Mouse (Mus musculus) kidney, adult 18-20 months (tissue): Measurements from ENCODE around the gene Ttyh3.

Experiments
- DNase-seq: peaks from one replicate; pipeline ENCODE4 v3.0.0; 2021

Ttyh3 gene

DNA sequence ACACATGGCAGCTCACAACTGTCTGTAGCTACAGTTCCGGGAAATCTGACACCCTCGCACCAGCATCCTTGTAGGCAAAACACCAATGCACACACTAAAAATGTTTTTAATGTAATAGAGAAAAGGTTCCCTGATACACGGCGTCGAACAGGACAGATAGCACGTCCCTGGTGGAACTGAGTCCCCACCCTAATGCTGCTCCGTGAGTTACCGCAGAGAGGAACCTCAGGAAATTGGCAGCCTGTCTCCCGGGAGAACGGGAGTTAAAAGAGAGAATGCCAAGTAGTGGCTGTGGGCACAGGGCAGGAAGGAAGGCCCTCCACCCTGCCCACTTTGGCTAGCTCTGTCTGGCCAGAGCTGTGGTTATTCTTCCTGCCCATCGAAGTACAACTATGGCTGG is 2.4 kb upstream of the Ttyh3 start:
- DNase-seq: no peak

DNA sequence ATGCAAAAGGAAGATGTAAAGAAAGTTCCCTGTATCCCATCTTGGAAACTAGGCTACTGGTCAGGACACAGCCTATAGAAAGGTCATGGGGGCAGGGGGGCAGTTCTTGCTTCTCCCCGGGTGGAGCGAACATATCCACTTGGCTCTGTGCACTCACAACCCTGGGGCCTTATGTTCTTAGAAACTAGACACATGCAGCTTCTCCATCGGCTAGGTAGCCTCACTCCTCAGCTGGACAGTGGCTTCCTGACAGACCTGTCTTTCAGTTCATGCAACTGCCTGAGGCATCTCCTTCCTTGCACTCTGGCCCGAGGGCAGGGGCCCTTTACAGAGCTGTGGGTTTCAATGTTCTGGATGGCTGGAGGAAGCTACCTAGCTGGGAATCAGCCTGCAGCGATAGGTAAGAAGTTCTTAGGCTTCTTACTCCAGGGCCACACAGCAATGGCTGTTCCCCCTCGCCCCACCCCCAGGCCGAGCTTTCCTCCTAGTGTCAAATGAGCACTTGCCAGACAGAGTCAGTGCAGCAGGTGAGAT is 1.1 kb upstream of the Ttyh3 start:
- DNase-seq: no peak

DNA sequence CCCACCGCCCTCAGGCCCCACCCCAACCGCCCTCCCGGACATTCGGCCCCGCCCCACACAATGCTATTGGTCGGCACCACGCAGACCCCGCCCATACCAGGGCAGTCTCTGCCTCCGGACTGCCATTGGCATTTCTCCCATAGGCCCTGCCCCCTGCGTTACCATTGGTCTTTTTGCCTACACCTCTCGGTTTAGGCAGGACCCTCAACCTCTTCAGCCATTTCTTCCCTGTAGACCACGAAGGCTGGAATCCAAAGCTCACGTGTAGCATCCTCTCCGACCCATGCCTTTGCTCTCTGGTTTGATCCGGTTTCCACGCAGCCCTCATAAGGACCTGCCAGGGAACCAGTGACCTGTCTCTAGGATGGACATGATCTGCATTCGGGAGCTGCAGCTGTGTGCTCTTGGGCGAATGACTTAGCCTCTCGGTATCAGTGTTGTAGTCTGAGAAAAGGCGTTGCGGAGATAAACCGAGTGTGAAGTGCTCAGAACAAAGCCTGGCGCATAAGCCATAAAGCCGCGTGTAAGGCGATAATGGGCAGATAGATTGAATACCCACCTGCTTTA is 353 bp upstream of the Ttyh3 start:
- DNase-seq: peak; percentile 95

DNA sequence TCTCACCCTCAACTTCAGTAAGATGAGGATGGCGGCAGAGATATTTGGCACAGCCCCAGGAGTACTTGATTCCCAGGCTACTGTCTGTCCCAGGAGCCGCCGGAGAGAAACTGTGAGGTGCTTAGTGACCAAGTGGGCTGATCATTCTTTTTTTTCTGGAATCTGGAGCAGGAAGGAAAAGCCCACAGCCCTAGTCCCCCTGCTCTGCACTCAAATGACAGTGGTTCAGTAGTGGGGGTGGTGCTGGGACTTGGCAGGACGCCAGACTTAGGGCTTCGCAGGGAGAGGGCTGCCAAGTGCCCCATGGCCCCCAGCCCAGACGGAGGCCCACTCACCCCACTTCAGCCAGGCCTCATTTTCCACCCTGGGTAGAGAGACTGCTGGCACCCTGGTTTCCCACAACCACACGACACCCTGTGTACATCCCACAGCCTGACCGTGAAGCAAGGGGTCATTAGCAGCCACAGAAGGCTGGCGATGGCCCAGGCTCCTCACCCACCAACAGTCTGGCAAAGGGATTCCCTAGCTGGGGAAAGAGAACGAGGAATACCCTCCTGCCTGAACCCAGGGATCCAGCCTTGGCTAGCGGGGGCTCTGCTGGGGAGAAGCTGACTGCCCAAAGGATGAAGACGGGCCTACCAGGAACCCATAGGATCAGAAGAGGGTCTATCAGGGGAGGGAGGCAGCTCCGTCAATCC is 861 bp downstream of the Ttyh3 start:
- peak; percentile 51 for DNase-seq

DNA sequence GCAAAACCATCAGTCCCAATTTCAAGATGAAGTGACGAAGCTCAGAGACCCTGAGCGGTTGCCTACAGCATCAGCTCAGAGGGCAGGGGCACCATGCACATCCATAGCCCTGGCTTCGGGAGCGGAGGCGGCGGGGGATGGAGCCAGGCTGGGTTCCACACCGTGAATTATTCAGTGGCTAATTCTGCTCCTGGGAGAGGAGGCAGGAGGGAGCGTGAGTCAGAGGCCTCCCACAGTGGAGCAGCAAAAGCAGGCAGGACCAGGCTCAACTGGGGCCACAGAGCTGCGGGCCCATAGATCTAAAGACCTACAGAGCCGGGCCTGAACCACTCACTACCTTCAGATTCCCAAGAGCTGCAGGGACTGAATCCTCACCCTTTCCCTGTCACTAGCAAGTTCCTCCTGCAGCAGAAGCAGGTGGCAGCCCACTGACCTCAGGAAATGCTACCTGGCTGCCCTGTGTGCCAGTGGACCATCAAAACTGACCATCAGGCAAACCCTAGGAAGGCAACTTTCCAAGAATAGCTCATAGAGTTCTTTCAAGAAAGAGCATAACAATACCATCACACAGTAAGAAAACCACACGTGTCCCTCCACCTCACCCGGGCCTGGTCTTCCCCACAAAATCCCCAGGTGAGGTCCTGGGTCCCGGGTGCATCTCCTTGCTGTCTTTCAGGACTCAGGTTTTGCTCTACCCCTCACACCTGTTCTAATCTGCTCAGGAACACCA is 1.6 kb downstream of the Ttyh3 start:
- no peak for DNase-seq

DNA sequence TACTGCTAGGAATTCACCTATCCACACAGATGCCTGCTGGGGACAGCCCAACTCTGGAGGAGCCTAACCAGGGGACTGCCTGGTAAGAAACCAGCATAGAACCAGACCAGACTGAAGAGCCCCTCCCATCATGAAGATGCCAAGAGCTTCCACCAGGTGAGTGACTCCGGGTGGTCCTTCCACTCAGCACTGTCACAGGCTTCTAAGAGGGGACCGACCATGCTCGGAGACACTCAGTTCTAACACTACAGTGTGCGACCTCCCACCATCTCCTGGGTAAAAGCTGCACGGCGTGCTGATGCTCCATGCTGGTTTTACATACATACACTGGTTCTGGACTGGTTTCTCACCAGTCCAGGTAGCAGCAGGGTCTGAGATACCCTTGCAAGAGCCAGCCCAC is 2.7 kb downstream of the Ttyh3 start:
- no peak for DNase-seq

DNA sequence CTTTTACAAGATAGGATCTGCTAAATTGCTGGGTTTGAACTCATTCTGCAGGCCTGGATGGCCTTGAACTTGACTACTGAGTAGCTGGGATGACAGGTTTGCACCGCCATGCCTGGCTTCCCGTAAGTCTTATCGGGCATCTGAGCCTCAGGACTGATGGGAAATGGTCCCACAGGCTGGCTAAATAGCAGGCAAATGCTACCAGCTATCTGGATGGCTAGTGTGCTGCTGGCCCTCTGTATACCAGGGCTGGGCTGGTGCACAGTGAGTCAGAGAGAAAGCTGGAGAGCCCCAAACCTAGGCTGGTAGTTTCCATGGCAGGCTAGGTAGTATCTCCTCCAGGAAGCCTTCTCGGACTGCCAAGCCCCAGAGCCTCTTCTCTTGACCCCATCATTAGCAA is 3.4 kb downstream of the Ttyh3 start:
- no peak for DNase-seq

DNA sequence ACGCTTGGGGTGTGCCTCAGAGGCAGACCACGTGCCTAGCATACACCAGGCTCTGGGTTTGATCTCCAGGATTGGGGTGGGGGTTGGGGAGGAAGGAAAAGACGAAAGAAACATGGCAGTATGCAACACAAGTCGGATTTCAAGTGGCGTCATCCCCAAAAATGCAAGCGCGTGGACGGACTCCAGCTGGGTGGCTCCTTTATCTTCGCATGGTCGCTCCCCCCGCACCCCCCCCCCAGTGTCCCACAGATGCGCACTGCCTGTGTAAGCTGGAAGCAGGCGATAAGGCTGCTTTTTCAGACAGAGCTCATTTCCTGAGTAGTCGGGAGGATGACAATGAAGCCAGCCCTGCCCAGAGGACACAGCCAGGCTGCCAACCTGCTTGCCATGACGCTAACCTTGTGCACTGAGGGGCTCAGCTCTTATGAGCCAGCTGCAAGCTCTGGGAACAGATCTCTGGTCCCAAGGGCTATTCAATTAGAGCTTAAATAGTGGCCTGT is 4.1 kb downstream of the Ttyh3 start:
- peak; percentile 29 for DNase-seq

DNA sequence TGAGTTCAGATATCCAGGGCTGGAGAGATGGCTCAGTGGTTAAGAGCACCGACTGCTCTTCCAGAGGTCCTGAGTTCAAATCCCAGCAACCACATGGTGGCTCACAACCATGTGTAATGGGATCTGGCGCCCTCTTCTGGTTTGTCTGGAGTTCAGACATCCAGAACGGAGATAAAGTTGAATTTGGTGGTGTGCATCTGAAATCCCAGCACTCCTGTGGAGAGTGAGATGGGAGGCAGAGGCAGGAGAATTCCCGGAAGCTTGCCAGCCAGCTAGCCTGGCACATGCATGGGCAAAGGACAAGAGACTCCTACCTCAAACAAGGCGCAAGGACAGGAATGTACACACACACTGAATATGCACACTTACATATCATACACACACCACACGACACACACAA is 4.6 kb downstream of the Ttyh3 start:
- DNase-seq: no peak

DNA sequence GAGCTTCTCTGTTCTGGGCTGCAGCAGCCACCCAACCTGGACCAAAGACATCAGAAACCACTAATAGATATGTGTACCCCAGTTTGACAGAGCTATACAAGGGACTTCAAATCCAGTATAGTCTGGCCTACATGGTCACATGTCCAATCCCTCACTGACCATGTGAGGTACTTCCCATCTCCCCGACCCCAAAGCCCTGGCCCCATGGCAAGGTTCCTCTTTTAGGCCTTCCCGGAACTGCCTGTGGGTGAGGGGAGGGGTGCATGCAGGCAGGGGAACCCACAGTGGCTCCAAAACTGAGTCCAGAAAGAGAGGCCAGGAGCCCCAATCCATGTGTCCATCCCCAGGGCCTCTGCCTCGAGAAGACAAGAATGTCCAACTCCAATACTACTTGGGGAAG is 6.8 kb downstream of the Ttyh3 start:
- DNase-seq: no peak

DNA sequence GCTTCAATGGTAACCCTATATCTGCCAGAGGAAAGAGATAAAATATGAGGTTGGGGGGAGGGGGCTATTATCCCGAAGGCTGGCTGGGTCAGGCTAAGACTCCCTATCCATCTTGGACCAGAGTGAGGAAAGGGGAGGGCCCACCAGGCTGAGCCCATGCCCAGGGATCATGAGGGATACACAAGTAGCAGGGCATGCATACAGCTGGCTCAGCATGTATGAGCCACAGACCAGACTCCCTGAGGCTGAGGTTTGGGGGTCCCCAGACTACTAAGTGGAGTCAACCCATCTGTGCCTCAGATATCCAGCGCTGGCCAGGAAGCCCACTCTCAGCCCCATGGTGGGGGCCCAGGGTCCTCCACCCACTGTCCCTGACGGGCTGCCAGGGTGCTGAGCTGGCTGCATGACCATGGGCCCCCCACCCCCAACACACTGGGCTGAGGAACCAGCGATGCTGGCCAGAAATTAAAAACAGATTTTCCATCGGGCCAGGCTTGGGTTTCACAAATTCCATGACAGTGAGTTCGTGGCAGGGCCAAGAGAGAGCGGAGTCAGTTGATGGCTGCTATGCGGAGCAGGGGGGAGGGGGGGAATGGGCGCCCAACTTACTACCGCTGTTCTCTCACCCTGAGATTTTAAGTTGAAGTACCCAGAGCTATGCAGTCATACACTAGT is 7.4 kb downstream of the Ttyh3 start:
- no peak for DNase-seq

DNA sequence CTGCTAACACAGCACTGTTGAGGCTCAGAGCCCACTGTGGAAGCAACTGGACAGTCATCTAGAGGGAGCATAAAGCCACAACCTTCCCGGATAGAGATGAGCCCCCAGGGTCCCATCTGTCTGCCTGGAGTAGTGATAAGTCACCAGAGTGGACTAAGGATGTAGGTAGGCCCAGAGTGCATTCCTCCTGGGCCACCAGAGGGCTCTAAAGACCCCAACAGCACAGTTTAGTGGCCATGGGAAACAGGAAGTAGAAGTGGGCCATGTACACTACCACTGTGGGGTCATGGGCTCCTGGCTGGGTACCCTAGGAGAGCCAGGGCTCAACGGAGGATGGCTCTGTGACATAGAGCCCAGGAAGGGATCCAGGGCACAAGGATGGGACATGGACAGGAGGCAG is 8.0 kb downstream of the Ttyh3 start:
- no peak for DNase-seq

DNA sequence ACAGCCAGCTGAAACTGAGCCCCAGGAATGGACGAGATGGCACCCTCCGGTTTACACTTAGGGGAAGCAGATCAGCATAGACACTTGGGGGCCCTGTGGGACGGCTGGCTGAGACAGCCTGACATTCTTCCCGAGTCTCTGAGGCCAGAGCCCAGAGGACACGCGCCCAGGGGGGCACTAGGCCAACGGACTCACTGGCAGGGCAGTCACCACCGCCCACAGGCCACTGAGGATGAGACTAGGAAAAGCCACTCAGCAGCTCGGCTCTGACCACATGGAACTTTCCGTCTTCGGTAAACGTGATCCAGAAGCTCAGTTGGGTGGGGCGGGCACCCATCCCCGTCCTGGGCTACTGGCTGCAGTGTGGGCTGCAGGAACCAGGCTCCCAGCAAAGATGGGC is 9.0 kb downstream of the Ttyh3 start:
- DNase-seq: no peak

DNA sequence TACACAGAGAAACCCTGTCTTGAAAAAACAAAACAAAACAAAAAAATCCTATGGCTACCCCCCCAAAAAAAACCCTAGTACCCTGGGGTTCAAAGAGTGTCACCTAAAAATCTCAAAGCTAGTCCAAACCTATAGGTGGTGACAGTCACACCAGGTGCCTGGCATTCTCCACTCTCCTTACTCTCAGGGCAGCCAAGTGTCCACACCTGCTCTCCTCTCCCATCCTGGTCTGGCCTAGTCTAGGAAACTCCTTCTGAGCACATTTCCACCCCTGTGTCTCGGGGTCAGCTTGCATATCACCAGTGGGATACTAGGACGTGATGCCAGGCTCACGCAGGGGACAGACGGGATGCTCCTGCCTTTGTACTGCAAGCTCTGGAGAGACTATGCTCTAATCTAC is 9.5 kb downstream of the Ttyh3 start:
- DNase-seq: no peak

DNA sequence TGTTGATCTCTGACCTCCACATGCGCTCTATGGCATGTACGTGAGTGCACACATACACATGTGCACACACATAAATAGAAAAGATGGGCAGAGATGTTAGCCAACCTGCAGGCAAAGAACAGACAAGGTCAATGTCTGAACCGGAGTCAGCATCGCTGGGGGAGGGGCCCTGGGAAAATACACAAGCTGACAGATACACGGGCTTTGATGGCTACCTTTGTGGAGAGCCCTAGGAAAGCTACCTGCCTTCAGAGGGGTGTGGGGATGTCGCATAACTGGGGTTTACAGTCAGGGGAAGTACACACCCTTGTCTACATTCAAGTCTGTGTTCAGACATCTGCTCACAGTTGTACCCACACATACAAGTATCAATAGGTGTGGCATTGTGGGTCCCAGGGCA is 10.3 kb downstream of the Ttyh3 start:
- no peak for DNase-seq

DNA sequence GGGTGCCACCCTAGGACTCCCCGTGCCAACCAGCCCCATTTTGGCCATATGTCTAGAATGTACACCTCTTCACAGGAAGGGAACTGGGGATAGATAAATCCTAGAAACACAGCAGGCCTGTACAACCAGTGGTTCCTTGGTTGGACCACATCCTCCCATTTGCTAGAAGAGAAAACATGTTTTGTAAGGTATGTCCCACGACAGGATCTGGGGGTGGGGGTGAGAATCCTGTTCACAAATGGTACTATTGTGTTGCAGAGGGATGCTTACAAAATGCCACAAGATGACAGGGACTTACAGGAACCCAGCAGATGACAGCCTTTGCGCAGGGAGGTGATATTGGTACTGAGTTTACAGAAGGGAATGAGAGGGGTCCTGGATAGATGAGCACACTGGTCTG is 10.8 kb downstream of the Ttyh3 start:
- DNase-seq: no peak

DNA sequence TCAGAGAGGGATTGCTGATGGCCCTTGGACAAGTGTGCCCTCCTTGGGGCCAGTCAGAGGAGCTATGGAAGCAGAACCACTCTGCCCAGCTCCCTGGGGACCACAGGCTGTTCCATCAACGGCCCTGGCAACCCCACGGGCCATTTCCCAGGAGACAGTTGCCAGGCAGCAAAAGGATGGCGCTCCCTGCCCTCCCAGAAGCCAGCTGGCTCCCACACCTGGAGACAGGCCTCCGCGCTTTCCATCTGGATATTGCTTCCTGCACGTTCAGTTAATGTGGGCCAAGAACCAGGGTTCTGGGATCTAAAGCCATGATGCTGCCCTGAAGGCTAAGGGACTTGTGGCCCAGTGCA is 11.8 kb downstream of the Ttyh3 start:
- no peak for DNase-seq

DNA sequence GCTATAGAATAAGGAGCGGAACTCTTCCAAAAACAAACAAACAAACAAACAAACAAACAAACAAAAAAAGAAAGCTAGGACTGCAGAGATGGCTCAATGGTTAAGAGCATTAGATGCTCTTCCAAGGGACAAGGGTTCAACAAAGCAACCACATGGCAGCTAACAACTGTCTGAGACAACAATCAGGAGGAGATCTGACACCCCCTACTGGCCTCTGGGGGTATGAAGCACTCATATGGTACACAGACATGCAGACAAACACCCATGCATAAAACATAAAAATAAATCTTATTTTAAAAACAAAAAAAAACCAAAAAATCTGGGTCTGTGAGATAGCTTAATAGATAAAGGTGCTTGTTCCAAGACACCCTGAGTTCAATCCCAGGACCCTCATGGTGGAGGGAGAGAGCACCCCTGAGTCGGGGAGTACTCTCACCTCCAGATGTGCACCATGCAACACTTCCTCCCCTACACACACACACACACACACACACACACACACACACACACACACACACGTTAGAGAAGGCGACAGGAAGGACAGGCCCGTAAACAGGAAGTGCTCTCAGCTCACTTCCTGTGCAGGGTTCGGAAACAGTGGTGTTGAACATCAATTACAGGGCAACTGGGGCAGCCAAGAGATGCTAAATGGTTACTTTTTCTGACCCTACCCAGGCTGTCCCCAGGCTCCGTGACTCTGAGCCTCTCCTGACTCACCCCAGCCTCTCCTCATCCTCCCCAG is 12.3 kb downstream of the Ttyh3 start:
- peak; percentile 33 for DNase-seq

DNA sequence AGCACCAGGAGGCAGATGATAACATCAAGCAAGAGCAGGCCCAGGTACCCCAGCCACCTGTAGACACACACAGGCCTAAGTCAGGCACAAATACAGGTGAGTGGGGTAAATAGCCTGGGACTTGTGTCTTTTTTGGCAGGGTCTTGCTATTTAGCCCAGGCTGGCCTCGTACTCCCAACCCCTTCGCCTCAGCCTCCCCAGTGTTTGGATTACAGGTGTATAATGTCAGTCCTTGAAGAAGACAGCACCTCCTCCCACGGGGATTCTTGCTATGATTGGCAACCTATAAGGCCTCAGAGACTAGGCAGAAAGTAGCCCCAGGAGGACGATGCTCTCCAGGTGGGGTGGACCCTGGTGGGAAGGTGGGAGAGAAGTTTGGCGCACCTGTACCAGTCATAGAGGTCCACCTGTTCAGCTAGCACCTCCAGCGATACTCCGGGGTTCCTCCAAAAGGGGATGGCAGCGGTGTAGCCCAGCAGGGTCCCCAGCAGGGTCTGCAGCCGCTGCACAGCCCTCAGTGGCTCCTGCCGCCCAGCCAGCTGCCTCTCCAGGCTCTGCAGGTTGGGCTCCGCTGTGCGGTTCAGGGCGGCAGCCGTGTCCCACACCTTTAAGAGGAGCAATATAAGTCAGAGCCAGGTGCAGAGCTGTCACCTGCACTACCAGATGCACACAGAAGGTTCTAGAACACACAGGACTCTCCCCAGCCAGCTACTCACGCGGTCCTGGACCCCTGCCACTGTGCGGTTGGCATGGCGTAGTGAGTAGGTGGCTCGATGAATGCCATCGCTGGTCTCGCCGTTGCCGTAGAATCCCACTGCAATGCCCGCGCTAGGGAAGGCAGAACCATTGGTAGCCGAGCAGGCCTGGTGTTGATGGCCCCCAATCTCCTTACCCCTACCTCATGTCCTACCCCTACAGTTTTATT is 13.8 kb downstream of the Ttyh3 start:
- DNase-seq: no peak

DNA sequence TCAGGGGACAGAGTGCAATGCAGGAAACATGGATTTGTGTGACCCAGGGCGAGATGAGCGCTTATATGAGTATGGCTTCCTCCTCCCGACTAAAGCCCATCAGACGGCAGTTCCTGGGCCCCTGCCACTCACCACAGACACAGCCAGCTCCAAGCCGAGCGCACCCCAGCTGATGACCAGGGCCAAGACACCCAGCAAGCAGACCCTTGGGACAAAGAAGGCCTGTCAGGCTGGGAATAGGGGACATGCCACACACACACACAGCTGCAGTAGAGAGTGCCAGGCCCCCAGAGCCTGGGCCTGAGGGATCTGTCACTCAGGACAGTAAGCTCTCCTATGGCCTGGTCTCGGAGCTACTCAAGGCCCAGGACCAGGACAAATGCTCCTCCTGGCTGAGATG is 15.4 kb downstream of the Ttyh3 start:
- DNase-seq: no peak

DNA sequence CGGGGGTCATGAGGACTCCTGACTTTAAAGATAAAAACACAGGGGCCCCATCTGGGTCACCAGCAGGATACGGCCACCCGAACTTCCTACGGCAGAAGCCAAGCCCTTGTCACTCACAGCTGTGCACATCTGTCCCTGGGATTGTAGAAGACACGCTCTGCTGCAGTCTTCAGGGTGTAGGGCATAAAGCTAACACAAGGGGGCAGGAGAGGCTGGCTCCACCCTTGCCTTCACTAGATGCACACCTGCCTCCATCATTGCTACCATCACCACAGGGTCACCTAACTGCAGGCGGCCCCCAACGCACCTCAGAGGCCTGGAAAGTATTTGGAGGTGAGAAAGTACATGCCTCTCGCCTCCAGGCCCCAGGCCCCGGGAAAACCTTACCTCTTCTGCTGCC is 19.8 kb downstream of the Ttyh3 start:
- no peak for DNase-seq

DNA sequence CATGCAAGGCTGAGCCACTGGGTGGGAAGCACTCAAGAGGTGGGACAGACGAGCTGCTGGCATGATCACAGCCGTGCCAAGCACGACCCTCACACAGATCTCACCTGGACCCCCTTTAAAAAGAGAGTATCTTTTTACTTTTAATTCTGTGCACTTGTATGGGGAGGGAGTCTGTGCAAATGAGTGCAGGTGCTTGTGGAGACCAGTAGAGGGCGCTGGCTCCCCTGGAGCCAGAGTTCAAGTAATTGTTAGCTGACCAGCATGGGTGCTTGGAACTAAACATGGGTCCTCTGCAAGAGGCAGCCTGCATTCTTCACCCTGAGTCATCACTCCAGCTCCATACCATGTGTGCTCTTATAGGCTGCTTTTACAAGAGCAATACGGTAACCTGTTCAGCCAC is 21.3 kb downstream of the Ttyh3 start:
- DNase-seq: no peak
